Mouse (Mus musculus) MEL (cell line): ENCODE results near the gene Gnaq. TPM values are rescaled to one million over a fixed set of nuclear protein-coding genes. Genes with fewer than 3 reads are reported as not detected.

Source experiments
- DNase-seq: peaks from one replicate; pipeline ENCODE4 v3.0.0; 2011; ENCODE audit warnings: low read depth, low spot score
- H3K27ac ChIP-seq: 2 replicates; pipeline ENCODE4 v1.5.1; 2012; ENCODE audit warnings: low read depth, mild to moderate bottlenecking, control low read depth, low read length, moderate library complexity; ENCODE audit not compliant: control insufficient read depth
- H3K27me3 ChIP-seq, 2 experiments: fragments of 150-350 bp in 1 of 2; sonication (generic) in 1 of 2; 2 replicates each; pipeline ENCODE4 v1.6.1; 2012; ENCODE audit warnings: low read length in 2 of 2, mild to moderate bottlenecking in 2 of 2, improper control_type of control experiment in 1 of 2, moderate library complexity in 1 of 2; ENCODE audit not compliant: insufficient read depth in 2 of 2, control insufficient read depth in 1 of 2
- H3K36me3 ChIP-seq, 2 experiments: 2 replicates each; pipeline ENCODE4 v1.6.1; 2012 to 2014; ENCODE audit warnings: low read length in 2 of 2, improper control_type of control experiment in 1 of 2, inconsistent platforms in 1 of 2, mild to moderate bottlenecking in 1 of 2; ENCODE audit not compliant: insufficient read depth in 2 of 2, control insufficient read depth in 1 of 2
- H3K4me1 ChIP-seq, 2 experiments: fragments of 150-350 bp in 1 of 2; sonication (generic) in 1 of 2; 2 replicates each; pipeline ENCODE4 v1.6.1; 2012; ENCODE audit warnings: low read length in 2 of 2, improper control_type of control experiment in 1 of 2, mild to moderate bottlenecking in 1 of 2; ENCODE audit not compliant: insufficient read depth in 2 of 2, control insufficient read depth in 1 of 2
- H3K4me3 ChIP-seq, 2 experiments: fragments of 150-350 bp in 1 of 2; sonication (generic) in 1 of 2; 2 replicates each; pipeline ENCODE4 v1.5.1; 2012; ENCODE audit warnings: low read depth in 2 of 2, low read length in 2 of 2, mild to moderate bottlenecking in 2 of 2, moderate library complexity in 2 of 2, control low read depth in 1 of 2, improper control_type of control experiment in 1 of 2; ENCODE audit not compliant: control insufficient read depth in 1 of 2, insufficient read depth in 1 of 2
- H3K79me2 ChIP-seq: 2 replicates; pipeline ENCODE4 v1.6.1; 2012; ENCODE audit warnings: mild to moderate bottlenecking, low read length, moderate library complexity; ENCODE audit not compliant: control insufficient read depth, poor library complexity, insufficient read depth
- H3K9ac ChIP-seq: 2 replicates; pipeline ENCODE4 v1.6.1; 2012; ENCODE audit warnings: low read depth, mild to moderate bottlenecking, control low read depth, low read length, moderate library complexity; ENCODE audit not compliant: control insufficient read depth, poor library complexity, severe bottlenecking
- H3K9me3 ChIP-seq: fragments of 150-350 bp; sonication (generic); replicated peaks from 2 replicates; pipeline ENCODE4 v1.6.1; 2012; ENCODE audit warnings: mild to moderate bottlenecking, low read length, improper control_type of control experiment, moderate library complexity; ENCODE audit not compliant: insufficient read depth
- CTCF ChIP-seq, 3 experiments: IDR thresholded peaks in 2 of 3; conservative IDR thresholded peaks in 1 of 3; 2 replicates each; pipeline ENCODE4 v1.5.1; 2011 to 2012; ENCODE audit warnings: low read length in 3 of 3, low read depth in 2 of 3, mild to moderate bottlenecking in 2 of 3, improper control_type of control experiment in 1 of 3, inconsistent platforms in 1 of 3, mixed read lengths in 1 of 3, moderate library complexity in 1 of 3; ENCODE audit not compliant: control insufficient read depth in 1 of 3, insufficient read depth in 1 of 3, poor library complexity in 1 of 3, severe bottlenecking in 1 of 3
- E2F4 ChIP-seq: IDR thresholded peaks from 2 replicates; pipeline ENCODE4 v1.6.1; 2011; ENCODE audit warnings: low read depth, low read length, improper control_type of control experiment, borderline replicate concordance
- ELF1 ChIP-seq: IDR thresholded peaks from 2 replicates; pipeline ENCODE4 v1.6.1; 2014; ENCODE audit warnings: low read depth, mild to moderate bottlenecking, inconsistent platforms, low read length, improper control_type of control experiment, moderate library complexity
- ETS1 ChIP-seq: IDR thresholded peaks from 2 replicates; pipeline ENCODE4 v1.6.1; 2012; ENCODE audit warnings: low read depth, mild to moderate bottlenecking, inconsistent platforms, low read length, improper control_type of control experiment, moderate library complexity
- GATA1 ChIP-seq: IDR thresholded peaks from 2 replicates; pipeline ENCODE4 v1.6.1; 2011; ENCODE audit warnings: low read depth, low read length, improper control_type of control experiment
- HCFC1 ChIP-seq: IDR thresholded peaks from 2 replicates; pipeline ENCODE4 v1.6.1; 2012; ENCODE audit warnings: low read depth, mild to moderate bottlenecking, inconsistent platforms, low read length, improper control_type of control experiment, moderate library complexity
- KAT2A ChIP-seq: conservative IDR thresholded peaks from 2 replicates; pipeline ENCODE4 v1.6.1; 2012; ENCODE audit warnings: low read depth, low read length, improper control_type of control experiment, inconsistent platforms
- MAX ChIP-seq: IDR thresholded peaks from 2 replicates; pipeline ENCODE4 v1.6.1; 2011; ENCODE audit warnings: low read length, improper control_type of control experiment
- MEF2A ChIP-seq: IDR thresholded peaks from 2 replicates; pipeline ENCODE4 v1.6.1; 2014; ENCODE audit warnings: low read depth, mild to moderate bottlenecking, inconsistent platforms, low read length, improper control_type of control experiment; ENCODE audit not compliant: poor library complexity, insufficient replicate concordance, severe bottlenecking; ENCODE audit errors: extremely low read depth
- MXI1 ChIP-seq: IDR thresholded peaks from 2 replicates; pipeline ENCODE4 v1.6.1; 2011; ENCODE audit warnings: mild to moderate bottlenecking, low read depth, low read length, improper control_type of control experiment
- MYC ChIP-seq: IDR thresholded peaks from 2 replicates; pipeline ENCODE4 v1.6.1; 2011; ENCODE audit warnings: low read depth, mild to moderate bottlenecking, low read length, improper control_type of control experiment, moderate library complexity
- NRF1 ChIP-seq: IDR thresholded peaks from 2 replicates; pipeline ENCODE4 v1.6.1; 2014; ENCODE audit warnings: low read depth, mild to moderate bottlenecking, inconsistent platforms, low read length, improper control_type of control experiment, moderate library complexity; ENCODE audit not compliant: poor library complexity, insufficient read depth, severe bottlenecking
- POLR2A ChIP-seq, 2 experiments: IDR thresholded peaks; 2 replicates each; pipeline ENCODE4 v1.6.1; 2011 to 2012; ENCODE audit warnings: low read length in 2 of 2, mild to moderate bottlenecking in 2 of 2, control low read depth in 1 of 2, improper control_type of control experiment in 1 of 2, low read depth in 1 of 2, moderate library complexity in 1 of 2; ENCODE audit not compliant: control insufficient read depth in 1 of 2, insufficient read depth in 1 of 2, poor library complexity in 1 of 2
- POLR2AphosphoS2 ChIP-seq: IDR thresholded peaks from 2 replicates; pipeline ENCODE4 v1.6.1; 2011; ENCODE audit warnings: low read length, improper control_type of control experiment
- POLR2AphosphoS5 ChIP-seq: IDR thresholded peaks from 2 replicates; pipeline ENCODE4 v1.6.1; 2012; ENCODE audit warnings: low read depth, borderline replicate concordance, mild to moderate bottlenecking, inconsistent platforms, low read length, moderate library complexity, mixed read lengths
- RAD21 ChIP-seq: IDR thresholded peaks from 2 replicates; pipeline ENCODE4 v1.6.1; 2011; ENCODE audit warnings: mild to moderate bottlenecking, low read depth, low read length, improper control_type of control experiment
- RCOR1 ChIP-seq: IDR thresholded peaks from 2 replicates; pipeline ENCODE4 v1.6.1; 2012; ENCODE audit warnings: low read depth, mild to moderate bottlenecking, inconsistent platforms, low read length, improper control_type of control experiment
- SIN3A ChIP-seq: IDR thresholded peaks from 2 replicates; pipeline ENCODE4 v1.6.1; 2012; ENCODE audit warnings: low read length, improper control_type of control experiment, inconsistent platforms
- SMC3 ChIP-seq: IDR thresholded peaks from 2 replicates; pipeline ENCODE4 v1.6.1; 2011; ENCODE audit warnings: low read depth, low read length, improper control_type of control experiment
- TAL1 ChIP-seq: IDR thresholded peaks from 2 replicates; pipeline ENCODE4 v1.6.1; 2012; ENCODE audit warnings: mild to moderate bottlenecking, inconsistent platforms, low read length, moderate library complexity, mixed read lengths
- USF1 ChIP-seq: IDR thresholded peaks from 2 replicates; pipeline ENCODE4 v1.6.1; 2014; ENCODE audit warnings: low read depth, mild to moderate bottlenecking, inconsistent platforms, low read length, improper control_type of control experiment, moderate library complexity
- ZC3H11A ChIP-seq: IDR thresholded peaks from 2 replicates; pipeline ENCODE4 v1.6.1; 2012; ENCODE audit warnings: low read depth, mild to moderate bottlenecking, inconsistent platforms, low read length, improper control_type of control experiment
- ZKSCAN1 ChIP-seq: IDR thresholded peaks from 2 replicates; pipeline ENCODE4 v1.6.1; 2012; ENCODE audit warnings: low read depth, mild to moderate bottlenecking, inconsistent platforms, low read length, improper control_type of control experiment, moderate library complexity
- ZMIZ1 ChIP-seq: IDR thresholded peaks from 2 replicates; pipeline ENCODE4 v1.6.1; 2012; ENCODE audit warnings: low read depth, mild to moderate bottlenecking, inconsistent platforms, low read length, improper control_type of control experiment, moderate library complexity
- ZNF384 ChIP-seq: IDR thresholded peaks from 2 replicates; pipeline ENCODE4 v1.6.1; 2012; ENCODE audit warnings: low read depth, mild to moderate bottlenecking, inconsistent platforms, low read length, improper control_type of control experiment
- polyA plus RNA-seq, 2 experiments: library from polyadenylated mRNA; stranded (reverse) in 1 of 2; unstranded in 1 of 2; fragments of >175 nt in 1 of 2; fragments of >200 nt in 1 of 2; gene quantifications; 2 replicates each; pipeline versions ENCODE4 v1.2.1 to v1.2.4; 2012; ENCODE audit warnings: low replicate concordance in 2 of 2, low read depth in 1 of 2; ENCODE audit not compliant: insufficient read length in 2 of 2, insufficient read depth in 1 of 2, missing spikeins in 1 of 2
- total RNA-seq: library from RNA; depleted of rRNA; stranded (reverse); fragments of 300-350 nt; gene quantifications from 2 replicates; pipeline ENCODE4 v1.2.3, GENCODE M21; 2012

The Gnaq gene
- total and polyA plus RNA-seq, 3 experiments: not detected

DNA sequence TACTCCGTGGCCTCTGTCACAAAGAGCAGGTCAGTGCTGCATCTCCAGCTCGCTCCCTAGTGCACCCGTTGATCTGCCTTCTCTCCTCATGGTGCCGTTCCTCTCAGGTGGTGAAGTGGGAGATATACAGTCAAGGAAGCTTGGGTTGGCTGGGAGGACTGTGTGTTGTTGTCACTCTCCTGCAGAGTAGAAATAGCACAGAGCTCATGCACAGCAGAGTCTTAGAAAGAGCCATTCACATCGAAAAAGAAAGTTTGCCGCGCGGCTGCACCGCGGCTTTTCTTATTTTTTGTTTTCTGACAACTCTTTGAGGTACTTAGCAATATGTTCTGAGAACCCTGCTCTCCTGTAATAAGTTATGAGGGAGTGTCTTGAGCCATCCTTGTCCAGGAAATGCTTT lies 10.4 kb downstream of the Gnaq start:
- Histone ChIP-seq H3K4me1 (no peaks in the 10 kb centered on the region), H3K4me3 (no peak overlapping the region), H3K27ac (no peak overlapping the region), H3K27me3 (peaks cover 0 to 2% of the 10 kb centered on the region in 2 experiments; a peak in 2 of 4 replicates), H3K9me3 (no peaks in the 10 kb centered on the region), H3K36me3 (no peaks in the 10 kb centered on the region), H3K79me2 (no peaks in the 10 kb centered on the region), H3K9ac (no peak overlapping the region)
- no peak for DNase-seq
- no peak for TF ChIP-seq ELF1
- TF ChIP-seq GATA1: no peak
- no peak for TF ChIP-seq E2F4
- TF ChIP-seq USF1: no peak
- TF ChIP-seq POLR2A (IDR thresholded peaks at IDR 0.05; ENCODE audit: control insufficient read depth in 1 of 2, insufficient read depth in 1 of 2, low read depth in 1 of 2, low read length in 2 of 2, poor library complexity in 1 of 2): no peak
- TF ChIP-seq ETS1: no peak
- TF ChIP-seq HCFC1: no peak
- no peak for TF ChIP-seq RAD21

DNA sequence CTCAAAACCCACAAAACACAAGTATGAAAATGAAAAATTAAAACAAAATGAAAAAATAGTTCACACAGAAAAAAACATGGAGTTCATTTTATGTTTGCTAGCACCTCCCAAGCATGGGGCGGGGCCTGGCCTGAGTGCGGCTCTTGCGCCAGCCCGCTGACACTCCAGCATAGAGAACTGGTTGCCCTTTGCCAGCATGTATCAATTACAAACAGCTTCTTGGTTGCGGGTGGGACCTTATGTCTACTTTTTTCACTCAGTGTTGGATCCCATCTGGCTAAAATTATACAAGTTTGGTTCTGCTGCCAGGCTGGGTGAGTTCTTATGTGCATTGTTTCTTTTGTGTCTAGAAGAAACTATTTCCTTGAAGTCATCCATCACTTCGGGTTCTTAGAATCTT lies 14.8 kb downstream of the Gnaq start:
- no peak overlapping the region for H3K9ac ChIP-seq
- no peaks in the 10 kb centered on the region; a peak in 1 of 4 replicates for H3K27me3 ChIP-seq
- H3K9me3 ChIP-seq: no peaks in the 10 kb centered on the region
- DNase-seq: no peak
- no peaks in the 10 kb centered on the region for H3K79me2 ChIP-seq
- no peaks in the 10 kb centered on the region for H3K4me1 ChIP-seq
- H3K27ac ChIP-seq: no peak overlapping the region
- no peak for TF ChIP-seq RCOR1
- TF ChIP-seq ZMIZ1: no peak
- TF ChIP-seq ZKSCAN1: no peak
- no peak for TF ChIP-seq MEF2A
- no peak for TF ChIP-seq CTCF (IDR thresholded peaks at IDR 0.05 in 2 of 3, conservative IDR thresholded peaks at IDR 0.05 in 1 of 3; ENCODE audit: control insufficient read depth in 1 of 3, insufficient read depth in 1 of 3, low read depth in 2 of 3, low read length in 3 of 3, poor library complexity in 1 of 3, severe bottlenecking in 1 of 3)
- no peak for TF ChIP-seq SIN3A
- no peak for TF ChIP-seq KAT2A
- TF ChIP-seq SMC3: no peak
- no peak for TF ChIP-seq POLR2AphosphoS5
- no peak for TF ChIP-seq ZNF384
- no peak for TF ChIP-seq ZC3H11A
- no peak for TF ChIP-seq MXI1
- no peak for TF ChIP-seq POLR2AphosphoS2
- TF ChIP-seq MAX: no peak
- TF ChIP-seq NRF1: no peak
- no peak for TF ChIP-seq TAL1
- TF ChIP-seq MYC: no peak
- no peak overlapping the region for H3K4me3 ChIP-seq
- H3K36me3 ChIP-seq: no peaks in the 10 kb centered on the region
